Mouse (Mus musculus) megakaryocyte, embryonic 14.5 days (primary cell): ENCODE measurements around the gene Cenpn. TPM values are rescaled to one million over a fixed set of nuclear protein-coding genes. Genes with fewer than 3 reads are reported as not detected.

ENCODE experiments used
- H3K27me3 ChIP-seq: replicated peaks from 2 replicates; pipeline ENCODE3; 2012; ENCODE audit warnings: inconsistent platforms
- H3K36me3 ChIP-seq: replicated peaks from 2 replicates; pipeline ENCODE3; 2012; ENCODE audit warnings: low read length, inconsistent platforms, mixed read lengths
- H3K4me1 ChIP-seq: 2 replicates; pipeline ENCODE4 v1.6.1; 2012; ENCODE audit warnings: inconsistent platforms
- H3K4me3 ChIP-seq: replicated peaks from 2 replicates; pipeline ENCODE3; 2012; ENCODE audit warnings: moderate library complexity, mild to moderate bottlenecking, inconsistent platforms
- H3K9me3 ChIP-seq: 2 replicates; pipeline ENCODE4 v1.6.1; 2012; ENCODE audit warnings: inconsistent platforms
- FLI1 ChIP-seq: IDR thresholded peaks from 2 replicates; pipeline ENCODE4 v1.6.1; 2012; ENCODE audit warnings: low read length, inconsistent platforms, mixed read lengths
- GATA1 ChIP-seq: IDR thresholded peaks from 3 replicates; pipeline ENCODE4 v1.6.1; 2012; ENCODE audit warnings: mixed read lengths, low read length, inconsistent platforms, borderline replicate concordance
- polyA plus RNA-seq: library from polyadenylated mRNA; stranded (reverse); fragments of >175 nt; gene quantifications from 2 replicates; pipeline ENCODE4 v1.2.3, GENCODE M21; 2012; ENCODE audit warnings: low replicate concordance; ENCODE audit not compliant: insufficient read depth

Cenpn gene
- polyA plus RNA-seq, 1 experiment = 3.4 TPM

DNA sequence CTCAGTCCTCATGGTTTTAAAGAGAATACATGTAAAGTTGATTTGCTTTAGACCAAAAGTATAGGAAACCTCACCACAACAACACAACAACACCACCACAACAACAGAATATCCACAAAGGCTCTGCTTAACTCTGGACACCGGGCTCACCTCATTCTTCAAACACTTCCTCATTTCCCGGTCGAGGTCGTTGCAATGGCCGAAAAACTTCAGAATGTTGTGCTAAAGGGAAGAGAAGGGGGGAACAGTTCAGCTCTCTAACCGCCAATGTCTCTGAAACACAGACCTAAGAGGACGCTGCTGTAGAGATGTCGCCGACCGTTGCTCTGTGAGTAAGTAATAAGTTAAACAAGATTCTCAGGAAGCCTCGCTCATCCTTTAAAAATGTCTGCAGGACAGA is 27.6 kb upstream of the Cenpn start:
- Histone ChIP-seq H3K4me3 (no peak overlapping the region), H3K4me1 (peaks cover 30% of the 10 kb centered on the region), H3K36me3 (peaks cover 38% of the 10 kb centered on the region), H3K9me3 (no peaks in the 10 kb centered on the region), H3K27me3 (no peaks in the 10 kb centered on the region)
- TF ChIP-seq GATA1 (no peak), FLI1 (no peak)

DNA sequence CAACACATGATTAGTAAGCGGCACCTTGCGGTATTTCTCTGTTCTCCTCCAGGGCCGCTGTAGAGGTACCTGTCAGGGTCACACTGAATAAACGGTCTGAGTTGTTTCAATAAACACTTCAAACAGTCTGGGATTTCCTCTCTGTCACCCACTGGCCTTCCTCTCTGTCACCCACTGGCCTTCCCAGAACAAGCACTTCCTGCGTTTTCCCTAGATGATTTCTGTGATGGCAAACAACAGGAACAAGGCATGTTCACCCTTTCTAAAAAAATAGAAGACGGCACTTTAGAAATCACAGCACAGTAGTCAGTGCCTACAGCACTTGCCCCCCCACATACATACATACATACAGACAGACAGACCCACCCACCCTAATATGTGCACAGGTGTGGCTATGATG is 26.0 kb upstream of the Cenpn start:
- Histone ChIP-seq H3K9me3 (no peaks in the 10 kb centered on the region), H3K27me3 (no peaks in the 10 kb centered on the region), H3K4me1 (peaks cover 30% of the 10 kb centered on the region), H3K36me3 (peaks cover 25% of the 10 kb centered on the region), H3K4me3 (no peak overlapping the region)
- no peak for TF ChIP-seq GATA1
- no peak for TF ChIP-seq FLI1

GRCm38 (mm10) chr8:116904736-116905135 is 16.8 kb upstream of the Cenpn start:
- Histone ChIP-seq H3K9me3 (no peaks in the 10 kb centered on the region), H3K4me1 (peaks cover 31% of the 10 kb centered on the region), H3K36me3 (peaks cover 18% of the 10 kb centered on the region), H3K27me3 (no peaks in the 10 kb centered on the region), H3K4me3 (peak overlapping the region; percentile 86)
- TF ChIP-seq FLI1 = no peak
- no peak for TF ChIP-seq GATA1

DNA sequence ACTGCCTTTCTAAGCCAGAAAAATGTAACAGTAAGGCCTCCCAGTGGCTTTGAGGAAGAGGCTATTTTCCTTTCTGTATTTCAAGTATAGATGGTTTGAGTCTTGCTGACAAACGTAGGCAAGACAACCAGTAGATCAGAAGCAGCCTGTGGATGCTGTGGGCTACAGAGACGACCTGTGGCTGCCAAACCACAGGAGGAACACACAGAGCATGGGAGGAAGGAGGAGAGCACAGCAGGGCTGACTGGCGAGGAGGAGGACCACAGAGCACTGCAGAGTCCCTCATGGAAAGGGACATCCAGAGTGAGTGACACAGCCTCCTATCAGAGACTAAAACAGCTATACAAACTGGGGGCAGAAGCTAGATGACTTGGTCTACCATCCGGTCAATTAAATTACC is 16.3 kb upstream of the Cenpn start:
- peaks cover 23% of the 10 kb centered on the region for H3K36me3 ChIP-seq
- peak overlapping the region; percentile 86 for H3K4me3 ChIP-seq
- H3K9me3 ChIP-seq = no peaks in the 10 kb centered on the region
- TF ChIP-seq GATA1 = no peak
- TF ChIP-seq FLI1 = no peak
- H3K4me1 ChIP-seq = peaks cover 31% of the 10 kb centered on the region
- H3K27me3 ChIP-seq = no peaks in the 10 kb centered on the region

- H3K4me1 ChIP-seq = peaks cover 31% of the 10 kb centered on the region
- TF ChIP-seq GATA1 (no peak), FLI1 (no peak)
- peak overlapping the region; percentile 23 for H3K4me3 ChIP-seq
- no peaks in the 10 kb centered on the region for H3K27me3 ChIP-seq
- H3K9me3 ChIP-seq = no peaks in the 10 kb centered on the region
- H3K36me3 ChIP-seq = peaks cover 29% of the 10 kb centered on the region
Measured at GRCm38 (mm10) chr8:116905836-116906235, 15.7 kb upstream of the Cenpn start.

- TF ChIP-seq FLI1 (no peak), GATA1 (no peak)
Measured at GRCm38 (mm10) chr8:116921005-116921336, 559 bp upstream of the Cenpn start.

DNA sequence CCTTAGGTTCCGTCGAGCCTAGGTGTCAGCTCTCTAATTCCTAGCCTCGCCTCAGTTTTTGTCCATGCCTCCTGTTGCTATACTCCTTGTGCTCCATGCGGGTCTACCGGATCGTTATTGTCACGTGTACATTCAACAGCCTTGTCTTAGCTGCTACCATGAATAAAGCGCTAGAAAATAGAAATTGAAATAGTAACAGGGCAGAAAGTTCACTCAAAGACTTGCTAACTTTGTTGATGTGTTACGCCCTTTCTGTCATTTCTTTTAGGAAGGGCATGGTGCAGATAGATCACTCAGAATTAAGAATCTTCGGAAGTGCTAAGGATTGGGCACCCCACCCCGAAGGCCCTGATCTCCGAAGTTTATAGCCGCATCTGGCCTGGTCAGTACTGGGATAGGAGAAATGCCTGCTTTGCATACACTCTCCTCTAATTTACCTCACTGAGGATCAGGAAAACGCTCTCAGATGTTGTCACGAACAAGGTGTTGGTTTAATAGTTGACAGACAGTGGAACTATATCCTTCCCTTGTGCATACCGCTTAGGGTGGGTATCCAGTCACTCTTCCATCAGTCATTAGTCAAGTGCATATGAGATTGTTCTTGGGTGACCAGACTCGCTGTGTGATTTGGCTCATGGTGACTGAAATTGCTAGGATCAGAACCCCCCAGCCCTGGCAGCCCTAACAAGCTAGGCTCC is 679 bp downstream of the Cenpn start:
- H3K9me3 ChIP-seq = no peaks in the 10 kb centered on the region
- peaks cover 46% of the 10 kb centered on the region for H3K4me1 ChIP-seq
- TF ChIP-seq GATA1 (no peak), FLI1 (no peak)
- H3K4me3 ChIP-seq = peak overlapping the region; percentile 99
- no peaks in the 10 kb centered on the region for H3K27me3 ChIP-seq
- peaks cover 34% of the 10 kb centered on the region for H3K36me3 ChIP-seq

More at GRCm38 (mm10) chr8:116921005-116921336, 559 bp upstream of the Cenpn start:
- Histone ChIP-seq H3K36me3 (peaks cover 33% of the 10 kb centered on the region), H3K27me3 (no peaks in the 10 kb centered on the region), H3K4me3 (peak overlapping the region; percentile 99), H3K9me3 (no peaks in the 10 kb centered on the region), H3K4me1 (peaks cover 42% of the 10 kb centered on the region)

DNA sequence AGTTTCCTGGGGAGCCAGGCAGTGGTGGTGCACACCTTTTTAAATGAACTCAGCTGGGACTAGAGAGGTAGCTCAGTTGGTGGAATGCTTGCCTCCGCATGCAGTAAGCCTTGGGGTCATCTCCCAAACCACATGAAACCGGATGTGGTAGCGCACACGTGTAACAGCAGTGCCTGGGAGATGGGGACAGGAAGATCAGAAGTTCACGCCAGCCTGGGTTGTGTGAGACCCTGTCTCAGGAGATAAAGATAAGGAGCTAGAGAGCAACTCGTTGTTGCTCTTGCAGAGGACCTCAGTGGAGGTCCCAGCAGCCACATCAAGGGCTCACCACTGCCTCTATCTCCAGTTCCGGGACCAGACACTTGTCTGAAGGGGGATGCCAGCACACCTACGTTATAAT is 2.0 kb downstream of the Cenpn start:
- Histone ChIP-seq H3K4me1 (peaks cover 59% of the 10 kb centered on the region), H3K27me3 (no peaks in the 10 kb centered on the region), H3K4me3 (no peak overlapping the region), H3K36me3 (peaks cover 44% of the 10 kb centered on the region), H3K9me3 (no peaks in the 10 kb centered on the region)
- TF ChIP-seq GATA1 = no peak
- TF ChIP-seq FLI1 = no peak

- TF ChIP-seq GATA1 (no peak), FLI1 (no peak)
- H3K4me1 ChIP-seq = peaks cover 36% of the 10 kb centered on the region
- peaks cover 77% of the 10 kb centered on the region for H3K36me3 ChIP-seq
- no peaks in the 10 kb centered on the region for H3K9me3 ChIP-seq
- no peaks in the 10 kb centered on the region for H3K27me3 ChIP-seq
- H3K4me3 ChIP-seq = no peak overlapping the region
Measured at GRCm38 (mm10) chr8:116927880-116928279, 6.3 kb downstream of the Cenpn start.

GRCm38 (mm10) chr8:116928588-116928987 is 7.1 kb downstream of the Cenpn start:
- H3K36me3 ChIP-seq = peaks cover 84% of the 10 kb centered on the region
- H3K9me3 ChIP-seq = no peaks in the 10 kb centered on the region
- H3K27me3 ChIP-seq = no peaks in the 10 kb centered on the region
- H3K4me1 ChIP-seq = peaks cover 29% of the 10 kb centered on the region
- no peak overlapping the region for H3K4me3 ChIP-seq
- TF ChIP-seq GATA1 (no peak), FLI1 (no peak)

DNA sequence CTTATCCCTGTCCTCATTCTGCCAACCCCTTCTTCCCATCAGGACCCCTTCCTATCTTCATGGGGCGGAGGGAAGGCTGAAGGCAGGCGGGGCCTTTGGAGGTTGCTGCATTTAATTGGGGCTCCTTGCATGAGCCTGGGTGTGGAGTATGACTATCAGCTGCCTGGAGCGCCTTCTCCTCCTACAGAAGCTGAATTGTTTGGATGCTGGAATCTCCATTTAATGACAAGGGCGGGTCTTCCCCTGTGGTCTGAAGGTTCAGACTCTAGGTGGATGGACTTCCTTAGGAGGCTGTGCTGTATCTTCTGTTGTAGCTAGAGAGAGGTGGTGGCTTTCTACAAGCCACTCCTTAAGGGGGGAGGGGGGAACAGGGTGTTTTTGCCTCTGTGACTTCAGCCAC is 13.4 kb downstream of the Cenpn start:
- Histone ChIP-seq H3K4me3 (no peak overlapping the region), H3K27me3 (no peaks in the 10 kb centered on the region), H3K9me3 (no peaks in the 10 kb centered on the region), H3K4me1 (peaks cover 7% of the 10 kb centered on the region), H3K36me3 (peaks cover 84% of the 10 kb centered on the region)
- TF ChIP-seq GATA1 (no peak), FLI1 (no peak)
